Mouse (Mus musculus): Measurements from ENCODE around the gene Polr2b.

DNA sequence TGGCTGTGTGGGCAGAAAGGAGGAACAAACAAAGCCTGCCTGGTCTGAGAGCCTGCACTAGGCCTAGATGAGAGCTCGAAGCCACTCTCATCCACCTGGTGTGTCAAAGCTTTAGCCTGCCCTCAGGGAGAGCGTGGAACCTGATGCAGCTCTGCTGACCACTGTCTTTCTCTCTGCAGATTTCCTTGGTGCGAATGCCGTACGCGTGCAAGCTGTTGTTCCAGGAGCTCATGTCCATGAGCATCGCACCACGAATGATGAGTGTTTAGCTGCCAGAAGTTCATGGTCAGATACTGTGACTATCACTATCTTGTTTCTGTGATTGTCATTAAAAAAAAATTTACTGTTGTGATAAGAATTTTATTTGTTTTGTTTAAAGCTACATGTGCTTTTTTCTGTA lies 39.0 kb downstream of the Polr2b start:
- TF ChIP-seq CTCF (IDR thresholded peaks at IDR 0.05; ENCODE audit: borderline replicate concordance, insufficient read depth, low read depth, low read length) = no peak
- no peak for TF ChIP-seq POLR2A (IDR thresholded peaks at IDR 0.05; ENCODE audit: borderline replicate concordance, insufficient read depth, low read length)
